Mouse (Mus musculus): ENCODE results near the gene Calm5. TPM values are rescaled to one million over a fixed set of nuclear protein-coding genes. Genes with fewer than 3 reads are reported as not detected.

The Calm5 gene
- polyA plus RNA-seq, 1 experiment = not detected

GRCm38 (mm10) chr13:3861251-3861650, 7.3 kb downstream of the Calm5 start:
- TF ChIP-seq GATA1 (IDR thresholded peaks at IDR 0.05; ENCODE audit: low read length) = no peak

DNA sequence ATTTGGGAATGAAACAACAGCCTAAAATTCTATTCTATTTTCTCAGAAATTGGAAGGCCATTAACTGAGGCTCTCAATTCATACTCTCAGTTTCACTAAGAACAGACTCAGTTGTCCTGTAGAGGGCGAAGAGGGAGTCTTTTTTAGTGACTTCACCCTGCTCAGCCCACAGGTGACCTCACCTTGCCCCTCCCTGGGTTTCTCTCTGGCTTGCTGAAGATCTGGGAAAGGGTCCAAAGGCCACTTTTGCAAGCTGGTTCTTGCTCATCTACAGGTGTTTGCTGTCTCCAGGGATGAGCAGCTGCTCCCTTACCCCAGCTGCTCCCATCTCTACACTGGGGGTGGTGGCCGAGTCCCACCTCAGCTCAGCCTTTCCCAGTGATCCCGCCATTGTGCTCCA, 8.4 kb downstream of the Calm5 start:
- TF ChIP-seq GATA1 (IDR thresholded peaks at IDR 0.05; ENCODE audit: low read length) = no peak

- no peak for TF ChIP-seq GATA1 (IDR thresholded peaks at IDR 0.05; ENCODE audit: low read length)
Measured at GRCm38 (mm10) chr13:3862922-3863580, 9.1 kb downstream of the Calm5 start.

DNA sequence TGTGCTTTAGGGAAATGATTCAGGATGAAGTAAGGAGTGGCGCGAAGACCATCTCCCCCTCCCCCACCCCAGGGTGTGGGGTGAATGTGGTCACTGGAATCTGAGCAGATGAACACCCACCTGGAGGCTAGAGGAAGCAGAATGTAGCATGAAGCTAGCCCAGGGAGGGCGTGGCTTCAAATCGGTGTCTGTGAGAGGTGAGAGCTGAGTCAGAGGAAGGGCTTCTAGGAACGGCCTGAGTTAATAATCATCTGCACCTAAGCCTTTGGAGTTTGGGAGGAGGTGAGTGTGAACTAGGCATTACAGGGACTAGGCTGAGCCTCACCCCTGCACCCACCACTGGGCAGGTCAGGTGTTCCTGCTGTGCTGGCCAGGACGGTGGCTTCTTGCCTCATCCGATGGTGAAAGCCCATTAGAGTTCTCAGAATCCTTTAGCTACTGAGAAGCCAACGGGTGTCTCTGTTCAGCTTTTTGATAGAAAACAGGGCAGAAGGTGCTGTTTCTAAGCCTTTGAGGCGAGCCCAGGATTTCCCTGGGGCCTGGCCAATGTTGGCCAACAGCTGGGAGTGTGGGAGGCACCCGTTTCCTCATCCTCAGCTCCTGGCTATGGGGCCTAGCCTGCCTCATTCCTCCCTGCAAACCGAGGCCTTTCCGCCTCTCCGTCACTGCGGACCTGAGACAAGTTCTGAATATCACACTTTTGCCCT, 11.8 kb downstream of the Calm5 start:
- no peak for TF ChIP-seq GATA1 (IDR thresholded peaks at IDR 0.05; ENCODE audit: low read length)

- no peak for TF ChIP-seq GATA1 (IDR thresholded peaks at IDR 0.05; ENCODE audit: low read length)
Measured at GRCm38 (mm10) chr13:3866355-3867052, 12.5 kb downstream of the Calm5 start.

DNA sequence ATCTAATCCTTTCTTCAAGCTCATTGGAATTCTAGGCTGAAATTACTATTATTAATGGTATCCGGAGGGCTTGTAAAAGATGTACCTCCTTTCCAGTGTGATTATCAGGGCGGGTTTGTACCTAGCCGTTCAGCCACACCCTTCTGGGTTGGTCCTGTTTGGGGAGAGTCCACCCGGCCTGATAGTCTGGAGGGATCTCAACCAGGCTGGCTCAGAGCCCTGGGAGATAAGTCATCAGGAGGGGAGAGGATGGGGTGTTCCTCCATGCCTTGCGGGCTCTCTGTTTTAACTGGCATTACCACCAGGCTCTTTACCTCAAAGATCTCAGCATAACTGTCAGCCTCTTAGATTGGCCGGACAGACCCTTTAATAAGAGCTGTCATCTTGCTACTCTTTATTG, 13.2 kb downstream of the Calm5 start:
- no peak for TF ChIP-seq GATA1 (IDR thresholded peaks at IDR 0.05; ENCODE audit: low read length)

GRCm38 (mm10) chr13:3869901-3870300, 15.9 kb downstream of the Calm5 start:
- no peak for TF ChIP-seq GATA1 (IDR thresholded peaks at IDR 0.05; ENCODE audit: low read length)

- TF ChIP-seq GATA1 (IDR thresholded peaks at IDR 0.05; ENCODE audit: low read length) = no peak
Measured at GRCm38 (mm10) chr13:3872832-3873231, 18.9 kb downstream of the Calm5 start.

GRCm38 (mm10) chr13:3876448-3876847, 22.5 kb downstream of the Calm5 start:
- no peak for TF ChIP-seq GATA1 (IDR thresholded peaks at IDR 0.05; ENCODE audit: low read length)

DNA sequence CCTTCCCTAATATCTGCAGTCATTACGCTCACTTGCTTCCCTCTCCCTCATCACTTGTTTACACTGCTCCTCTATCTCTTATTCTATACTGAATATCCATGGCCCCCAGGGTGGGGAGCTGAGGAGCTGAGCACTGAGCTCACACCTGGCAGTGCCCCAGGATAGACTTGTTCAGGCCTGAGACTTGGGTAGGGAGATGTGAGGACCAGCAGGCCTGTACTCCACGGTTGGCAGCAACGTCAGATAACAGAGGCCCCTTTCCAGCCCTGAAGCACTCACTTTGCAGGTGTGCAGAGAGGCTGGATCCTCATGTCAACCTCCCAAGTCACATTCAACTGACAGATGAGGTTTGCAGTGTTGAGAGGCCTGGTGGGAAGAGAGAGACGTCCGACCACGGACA, 23.2 kb downstream of the Calm5 start:
- TF ChIP-seq GATA1 (IDR thresholded peaks at IDR 0.05; ENCODE audit: low read length) = no peak

DNA sequence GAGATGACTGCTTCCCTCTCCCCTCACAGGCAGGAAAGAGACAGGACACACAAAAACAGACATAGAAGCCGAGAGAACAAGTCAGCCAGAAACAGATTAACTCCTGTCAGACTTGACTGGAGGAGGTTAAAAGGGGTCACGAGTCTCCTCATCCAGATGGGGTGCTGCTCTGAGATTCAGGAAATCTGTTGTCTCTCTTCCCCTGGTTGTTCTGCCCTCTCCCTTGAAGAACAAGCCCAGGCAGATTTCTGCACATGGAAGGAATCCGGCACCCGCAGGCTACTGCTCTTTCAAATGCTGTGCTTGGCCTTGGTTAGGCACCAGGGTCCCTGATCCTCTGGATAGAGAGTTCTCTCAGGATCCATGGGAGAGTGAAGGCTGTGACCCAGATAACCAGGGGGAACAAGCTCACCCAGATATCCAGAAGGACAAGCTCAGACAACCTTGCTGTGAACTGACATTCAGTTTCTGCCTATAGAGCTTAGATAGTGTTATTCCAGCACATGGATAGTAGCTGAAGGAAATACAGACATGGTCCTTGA, 23.8 kb downstream of the Calm5 start:
- TF ChIP-seq GATA1 (IDR thresholded peaks at IDR 0.05; ENCODE audit: low read length) = no peak

GRCm38 (mm10) chr13:3886663-3887062, 32.7 kb downstream of the Calm5 start:
- TF ChIP-seq GATA1 (IDR thresholded peaks at IDR 0.05; ENCODE audit: low read length) = no peak

DNA sequence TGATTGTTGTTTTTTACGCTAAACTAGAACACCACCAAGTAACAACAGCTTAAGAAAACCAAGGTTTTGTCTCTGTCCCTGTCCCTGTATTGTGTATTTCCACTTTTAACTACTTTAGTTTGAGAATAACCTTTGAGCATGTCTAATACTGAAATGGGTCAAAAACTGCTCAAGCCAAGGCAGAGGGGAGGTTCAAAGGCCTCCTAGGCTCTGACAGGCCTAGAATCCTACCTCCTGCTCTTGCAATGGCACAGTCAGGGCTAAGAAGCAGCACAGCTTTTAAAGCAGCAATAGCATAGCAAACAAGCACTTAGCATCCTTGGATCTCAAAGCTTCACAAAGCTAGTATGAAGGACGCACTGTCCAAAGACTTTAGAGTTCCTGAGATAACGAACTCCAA, 35.1 kb downstream of the Calm5 start:
- no peak for TF ChIP-seq GATA1 (IDR thresholded peaks at IDR 0.05; ENCODE audit: low read length)

GRCm38 (mm10) chr13:3890061-3890460, 36.1 kb downstream of the Calm5 start:
- TF ChIP-seq GATA1 (IDR thresholded peaks at IDR 0.05; ENCODE audit: low read length) = no peak

DNA sequence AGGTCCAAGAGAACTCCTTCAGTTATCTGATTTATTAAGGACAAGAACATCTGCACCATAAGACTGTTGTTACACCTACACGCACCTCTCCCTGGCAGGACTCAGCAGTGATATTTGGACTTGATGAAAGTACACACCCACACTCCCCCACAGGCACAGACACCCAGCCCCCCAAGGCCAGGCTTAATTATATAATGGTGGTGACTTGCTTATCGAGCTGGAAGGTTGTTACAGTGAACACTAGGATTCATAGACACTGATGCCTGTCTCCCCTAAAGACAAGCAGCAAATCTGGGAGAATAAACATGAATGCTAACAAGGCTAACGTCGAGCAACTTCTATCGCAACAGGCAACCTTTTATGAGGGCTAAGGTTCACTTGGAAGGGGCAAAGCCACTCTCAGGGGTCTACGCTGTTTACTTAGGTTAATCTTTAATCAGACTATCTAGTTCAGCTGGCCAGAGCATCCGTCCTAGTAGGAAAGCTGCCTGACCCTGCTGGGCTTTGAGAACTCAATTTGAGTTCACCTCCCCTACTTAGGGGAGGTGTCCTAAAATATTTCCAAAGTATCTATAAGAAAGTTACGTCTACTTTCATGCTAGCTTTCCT, 37.6 kb downstream of the Calm5 start:
- TF ChIP-seq GATA1 (IDR thresholded peaks at IDR 0.05; ENCODE audit: low read length) = no peak

GRCm38 (mm10) chr13:3892601-3893000, 38.6 kb downstream of the Calm5 start:
- TF ChIP-seq GATA1 (IDR thresholded peaks at IDR 0.05; ENCODE audit: low read length) = no peak
